Comparison of ENCODE assay signal across 8 mouse cellular contexts in the genomic region with DNA sequence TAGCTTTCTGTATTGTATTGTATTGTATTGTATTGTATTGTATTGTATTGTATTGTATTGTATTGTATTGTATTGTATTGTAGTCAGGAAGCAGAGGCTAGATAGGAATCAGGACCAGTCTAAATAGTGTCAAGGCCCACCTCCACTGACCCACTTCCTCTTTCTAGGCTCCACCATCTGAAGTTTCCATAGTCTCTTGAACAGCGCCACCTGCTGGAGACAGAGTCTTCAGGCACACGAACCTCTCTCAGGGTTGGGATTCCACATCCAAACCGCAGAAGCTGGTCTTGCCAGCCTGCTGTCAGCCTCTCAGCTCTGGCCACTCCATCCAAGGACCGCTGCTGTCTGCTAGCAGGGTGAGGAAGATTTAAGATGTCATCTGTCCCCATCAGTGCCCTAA.
DNase-seq lines count a peak whose midpoint lies in the region; ATAC-seq and TF ChIP-seq lines count a peak whose summit lies in the region.

No protein-coding gene starts in this region.

- H3K9ac ChIP-seq in liver, adult 2 months (ENCODE audit: low read depth, low read length) = no peak overlapping the region
- H3K9ac ChIP-seq in neural tube, embryonic 15.5 days (replicated peaks) = no peak overlapping the region

- no peak overlapping the region for H3K4me3 ChIP-seq in liver, adult 2 months (ENCODE audit: insufficient read depth, low read depth, low read length)
- H3K4me3 ChIP-seq in neural tube, embryonic 15.5 days (replicated peaks) = no peak overlapping the region

- no peaks in the 10 kb centered on the region for H3K36me3 ChIP-seq in liver, adult 2 months (ENCODE audit: control insufficient read depth, insufficient read depth, low read length)
- H3K36me3 ChIP-seq in neural tube, embryonic 15.5 days = no peaks in the 10 kb centered on the region

- no peaks in the 10 kb centered on the region for H3K79me2 ChIP-seq in liver, adult 2 months (ENCODE audit: control insufficient read depth, insufficient read depth, low read length)

- ATAC-seq in neural tube, embryonic 15.5 days (ENCODE audit: low FRiP score) = 0 out of 2 replicates have a peak, but pooled peaks have one; percentile 31

- no peaks in the 10 kb centered on the region for H3K27me3 ChIP-seq in liver, adult 2 months (ENCODE audit: control insufficient read depth, insufficient read depth, low read length)
- 0 out of 2 replicates have a peak, but pooled peaks cover 6% of the 10 kb centered on the region for H3K27me3 ChIP-seq in neural tube, embryonic 15.5 days (replicated peaks)

- no peak for TF ChIP-seq POLR2A in brain, embryonic 14.5 days (IDR thresholded peaks at IDR 0.05; ENCODE audit: borderline replicate concordance, extremely low read depth, insufficient read depth, insufficient read length, poor library complexity, severe bottlenecking)
- no peak for TF ChIP-seq POLR2A in liver, adult 2 months (IDR thresholded peaks at IDR 0.05; ENCODE audit: extremely low read depth, insufficient read depth, low read length)

- TF ChIP-seq CTCF in brain, embryonic 14.5 days (IDR thresholded peaks at IDR 0.05; ENCODE audit: borderline replicate concordance, extremely low read depth, insufficient read depth, insufficient read length) = peak; percentile 87
- TF ChIP-seq CTCF in liver, adult 2 months (IDR thresholded peaks at IDR 0.05; ENCODE audit: low read depth, low read length) = peak; percentile 80

- H3K9me3 ChIP-seq in neural tube, embryonic 15.5 days (replicated peaks) = no peaks in the 10 kb centered on the region

- no peaks in the 10 kb centered on the region; the same call in 1 of the 2 replicates for H3K4me1 ChIP-seq in liver, adult 2 months (ENCODE audit: control insufficient read depth, insufficient read depth, low read length)
- H3K4me1 ChIP-seq in neural tube, embryonic 15.5 days = peaks cover 1% of the 10 kb centered on the region

- H3K27ac ChIP-seq in liver, adult 2 months (replicated peaks; ENCODE audit: insufficient read depth, low read depth, low read length) = no peak overlapping the region
- no peak overlapping the region for H3K27ac ChIP-seq in neural tube, embryonic 15.5 days (replicated peaks)

- DNase-seq in left cerebral cortex, adult 18-20 months (ENCODE audit: low spot score in 2 of 2) = peak; percentile 44 to 59
- DNase-seq in left cerebral cortex, adult 8-10 months (ENCODE audit: low spot score in 2 of 2) = no peak
- peak; percentile 81 for DNase-seq in brain, embryonic 14.5 days (ENCODE audit: low read depth)
- DNase-seq in fibroblast of lung, adult 2 months (ENCODE audit: low read depth) = peak; percentile 6
- peak; percentile 14 for DNase-seq in kidney, adult 11 months
- DNase-seq in liver, adult 2 months (ENCODE audit: extremely low read depth, low read depth, low spot score) = peak; percentile 49
- peak; percentile 74 for DNase-seq in thymus, postnatal 0 days (ENCODE audit: low spot score)

- WGBS in liver, adult 2 months = 7% methylated on average over 4 of the region's 4 CpGs
- 14% methylated on average over 4 of the region's 4 CpGs for WGBS in neural tube, embryonic 15.5 days

- no peak overlapping the region for H3K4me2 ChIP-seq in neural tube, embryonic 15.5 days

Comparison
In these comparisons a context has a peak if more than half of its experiments do, and no peak if none do; other contexts are left out.
1. DNase-seq: peak in left cerebral cortex, adult 18-20 months (2 of 2), brain, embryonic 14.5 days (single experiment), fibroblast of lung, adult 2 months (single experiment), kidney, adult 11 months (single experiment), liver, adult 2 months (single experiment) and thymus, postnatal 0 days (single experiment); none in left cerebral cortex, adult 8-10 months (0 of 2).